Mouse (Mus musculus): ENCODE measurements at regions not wholly inside any gene's neighbourhood (a gene's known extent, or its start where the extent isn't known, plus 50 kb on each side); places are given as distances from the start of the nearest gene placed in this dataset.

GRCm38 (mm10) chr5:101538410-101539253 lies 126.2 kb downstream of the Nkx6-1 start:
- no peaks in the 10 kb centered on the region for H3K9me3 ChIP-seq (replicated peaks)
- DNase-seq (no peak), ATAC-seq (ENCODE audit: low read depth) (peak; percentile 50; the same call in 1 of the 2 replicates)
- H3K9ac ChIP-seq: no peak overlapping the region
- no peak overlapping the region for H3K4me3 ChIP-seq (replicated peaks)
- 0 out of 2 replicates have a peak overlapping the region, but pooled peaks have one; percentile 26 for H3K4me2 ChIP-seq
- peaks cover 6% of the 10 kb centered on the region; the same call in 1 of the 2 replicates for H3K4me1 ChIP-seq (replicated peaks)
- peaks cover 16% of the 10 kb centered on the region for H3K27me3 ChIP-seq
- no peak overlapping the region; the same call in 1 of the 2 replicates for H3K27ac ChIP-seq
- 8% methylated on average over 24 of the region's 24 CpGs for WGBS (ENCODE audit: insufficient replicate concordance)
- H3K36me3 ChIP-seq: no peaks in the 10 kb centered on the region

GRCm38 (mm10) chr5:101537518-101538380 lies 127.0 kb downstream of the Nkx6-1 start:
- DNase-seq (no peak), ATAC-seq (ENCODE audit: low read depth) (no peak)
- Histone ChIP-seq H3K4me3 (replicated peaks) (no peak overlapping the region), H3K4me2 (0 out of 2 replicates have a peak overlapping the region, but pooled peaks have one; percentile 26), H3K36me3 (no peaks in the 10 kb centered on the region), H3K27ac (no peak overlapping the region), H3K9ac (no peak overlapping the region), H3K4me1 (replicated peaks) (peaks cover 6% of the 10 kb centered on the region; the same call in 1 of the 2 replicates), H3K27me3 (peaks cover 16% of the 10 kb centered on the region), H3K9me3 (replicated peaks) (no peaks in the 10 kb centered on the region)
- 27% methylated on average over 23 of the region's 23 CpGs for WGBS (ENCODE audit: insufficient replicate concordance)

DNA sequence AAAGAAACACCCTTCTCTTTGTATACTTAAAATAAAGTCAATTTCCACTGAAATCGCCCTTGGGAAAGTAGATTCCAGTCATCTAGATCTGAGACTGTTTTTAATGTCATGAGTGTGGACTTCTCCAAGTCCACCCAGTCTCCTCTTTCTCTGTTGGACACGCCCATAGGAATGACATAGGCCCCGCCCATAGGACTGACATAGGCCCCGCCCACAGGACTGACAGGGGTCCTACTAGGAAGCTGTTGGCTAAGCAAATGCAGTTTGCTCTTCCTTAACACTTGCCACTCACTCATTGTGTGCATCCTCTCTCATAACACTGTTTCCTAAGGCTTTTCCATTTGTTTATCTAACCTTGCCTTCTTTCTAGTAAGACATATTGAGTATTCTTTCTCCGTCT lies 129.3 kb downstream of the Nkx6-1 start:
- Histone ChIP-seq H3K27ac (no peak overlapping the region), H3K4me2 (no peak overlapping the region), H3K9ac (no peak overlapping the region), H3K4me1 (replicated peaks) (peaks cover 6% of the 10 kb centered on the region; the same call in 1 of the 2 replicates), H3K9me3 (replicated peaks) (no peaks in the 10 kb centered on the region), H3K27me3 (peaks cover 13% of the 10 kb centered on the region), H3K36me3 (no peaks in the 10 kb centered on the region), H3K4me3 (replicated peaks) (no peak overlapping the region)
- 42% methylated on average over 5 of the region's 5 CpGs for WGBS (ENCODE audit: insufficient replicate concordance)
- DNase-seq: no peak
- no peak for ATAC-seq (ENCODE audit: low read depth)

GRCm38 (mm10) chr5:101525346-101525745 lies 139.4 kb downstream of the Nkx6-1 start:
- DNase-seq: no peak
- Histone ChIP-seq H3K27me3 (no peaks in the 10 kb centered on the region), H3K9me3 (replicated peaks) (no peaks in the 10 kb centered on the region), H3K4me3 (replicated peaks) (no peak overlapping the region), H3K4me2 (no peak overlapping the region), H3K9ac (no peak overlapping the region), H3K4me1 (replicated peaks) (no peaks in the 10 kb centered on the region), H3K27ac (no peak overlapping the region), H3K36me3 (no peaks in the 10 kb centered on the region)
- no peak for ATAC-seq (ENCODE audit: low read depth)
- 59% methylated on average over 5 of the region's 5 CpGs for WGBS (ENCODE audit: insufficient replicate concordance)

- no peak overlapping the region for H3K4me2 ChIP-seq
- no peak overlapping the region for H3K9ac ChIP-seq
- H3K27me3 ChIP-seq: no peaks in the 10 kb centered on the region
- 32% methylated on average over 4 of the region's 4 CpGs for WGBS (ENCODE audit: insufficient replicate concordance)
- ATAC-seq (ENCODE audit: low read depth) (no peak), DNase-seq (no peak)
- H3K27ac ChIP-seq: no peak overlapping the region
- no peaks in the 10 kb centered on the region for H3K36me3 ChIP-seq
- H3K4me3 ChIP-seq (replicated peaks): no peak overlapping the region
- H3K4me1 ChIP-seq (replicated peaks): no peaks in the 10 kb centered on the region
- H3K9me3 ChIP-seq (replicated peaks): no peaks in the 10 kb centered on the region
These were observed 140.1 kb downstream of the Nkx6-1 start for GRCm38 (mm10) chr5:101524670-101525069.

DNA sequence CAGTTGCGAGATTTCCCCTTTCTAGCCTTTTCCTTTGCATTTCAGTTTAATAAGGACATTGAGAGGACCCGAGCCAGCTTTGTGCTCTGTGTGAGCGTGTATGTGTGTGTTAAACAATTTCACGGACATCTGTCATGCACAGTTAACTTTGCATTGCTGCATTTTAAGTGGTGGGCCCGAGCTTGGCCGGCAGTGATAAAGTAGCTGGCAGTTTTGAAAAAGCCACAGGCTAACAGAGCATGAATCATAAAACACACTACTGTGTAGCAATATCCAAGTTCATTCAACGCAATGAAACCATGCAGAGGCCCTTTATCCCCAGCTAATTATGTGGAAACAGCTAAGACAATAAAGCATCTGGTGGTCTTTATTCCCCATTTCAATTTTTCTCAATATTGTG lies 140.9 kb downstream of the Nkx6-1 start:
- Histone ChIP-seq H3K27me3 (no peaks in the 10 kb centered on the region), H3K4me1 (replicated peaks) (no peaks in the 10 kb centered on the region)
- WGBS (ENCODE audit: insufficient replicate concordance): 46% methylated on average over 7 of the region's 7 CpGs

DNA sequence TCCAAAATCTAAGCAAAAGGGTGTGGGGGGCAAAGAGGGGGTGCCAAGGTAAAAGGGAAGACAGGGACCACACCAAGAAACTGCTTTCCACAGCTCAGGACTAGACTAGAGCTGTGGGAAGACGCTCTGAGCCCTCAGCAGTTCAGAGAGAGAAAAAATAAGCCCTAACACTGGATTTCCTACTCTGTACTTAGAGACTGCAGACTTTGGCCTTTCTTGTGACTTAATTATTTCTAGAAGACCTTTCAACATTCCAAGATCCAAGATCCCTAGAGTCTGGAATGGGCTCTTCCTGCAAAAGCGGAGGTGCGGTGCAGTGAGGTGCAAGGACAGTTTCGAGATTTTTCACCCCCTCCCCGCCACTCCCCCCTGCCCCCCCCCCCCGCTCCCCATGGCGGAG lies 141.3 kb downstream of the Nkx6-1 start:
- DNase-seq: no peak
- no peaks in the 10 kb centered on the region for H3K9me3 ChIP-seq (replicated peaks)
- no peaks in the 10 kb centered on the region for H3K27me3 ChIP-seq
- H3K4me1 ChIP-seq (replicated peaks): no peaks in the 10 kb centered on the region
- H3K4me2 ChIP-seq: no peak overlapping the region
- WGBS (ENCODE audit: insufficient replicate concordance): 54% methylated on average over 7 of the region's 7 CpGs
- no peak overlapping the region for H3K4me3 ChIP-seq (replicated peaks)
- no peak overlapping the region for H3K9ac ChIP-seq
- no peaks in the 10 kb centered on the region for H3K36me3 ChIP-seq
- no peak for ATAC-seq (ENCODE audit: low read depth)
- no peak overlapping the region for H3K27ac ChIP-seq

More for the DNA sequence above, 140.9 kb downstream of the Nkx6-1 start:
- Histone ChIP-seq H3K9me3 (replicated peaks) (no peaks in the 10 kb centered on the region), H3K27ac (no peak overlapping the region), H3K36me3 (no peaks in the 10 kb centered on the region), H3K9ac (no peak overlapping the region), H3K4me3 (replicated peaks) (no peak overlapping the region), H3K4me2 (no peak overlapping the region)
- DNase-seq: no peak
- no peak for ATAC-seq (ENCODE audit: low read depth)

DNA sequence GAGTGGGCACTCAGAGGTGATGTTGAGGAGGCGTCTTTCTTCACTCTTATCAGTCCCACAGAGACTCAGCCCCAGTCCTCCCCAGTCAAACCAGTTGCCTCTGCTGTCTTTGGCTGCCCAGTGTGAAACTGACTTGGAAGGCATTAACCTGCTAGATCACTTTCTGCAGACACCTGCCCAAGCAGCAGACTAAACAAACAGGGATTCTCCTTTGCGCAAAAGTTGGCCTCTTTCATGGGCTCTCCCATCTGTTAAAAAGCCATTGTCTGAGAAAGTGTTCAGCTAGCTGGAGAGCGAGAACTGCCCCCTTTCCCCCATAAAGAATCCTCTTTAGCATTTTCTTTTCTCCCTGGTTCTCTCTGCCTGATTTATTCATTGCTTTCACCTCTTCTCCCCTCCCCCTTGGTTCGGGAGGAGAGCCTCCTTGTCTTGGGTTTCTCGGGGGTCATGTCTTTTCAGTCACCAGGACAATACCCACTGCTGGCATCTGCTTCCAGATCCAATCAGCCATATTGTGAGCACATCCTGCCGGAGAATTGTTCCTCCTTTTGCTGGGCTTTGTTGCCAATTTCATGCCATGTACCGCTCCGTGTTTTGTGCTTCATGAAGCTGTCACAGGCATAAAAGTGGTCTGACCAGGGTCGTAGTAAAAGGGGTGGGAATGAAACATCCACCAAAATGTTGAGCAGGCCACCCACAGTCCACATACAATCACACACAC lies 143.7 kb downstream of the Nkx6-1 start:
- H3K4me1 ChIP-seq (replicated peaks): no peaks in the 10 kb centered on the region
- ATAC-seq (ENCODE audit: low read depth): no peak
- no peak overlapping the region for H3K9ac ChIP-seq
- H3K27ac ChIP-seq: no peak overlapping the region
- no peaks in the 10 kb centered on the region for H3K36me3 ChIP-seq
- no peaks in the 10 kb centered on the region for H3K27me3 ChIP-seq
- H3K4me2 ChIP-seq: no peak overlapping the region
- DNase-seq: no peak
- no peaks in the 10 kb centered on the region for H3K9me3 ChIP-seq (replicated peaks)
- 45% methylated on average over 9 of the region's 9 CpGs for WGBS (ENCODE audit: insufficient replicate concordance)
- no peak overlapping the region for H3K4me3 ChIP-seq (replicated peaks)

DNA sequence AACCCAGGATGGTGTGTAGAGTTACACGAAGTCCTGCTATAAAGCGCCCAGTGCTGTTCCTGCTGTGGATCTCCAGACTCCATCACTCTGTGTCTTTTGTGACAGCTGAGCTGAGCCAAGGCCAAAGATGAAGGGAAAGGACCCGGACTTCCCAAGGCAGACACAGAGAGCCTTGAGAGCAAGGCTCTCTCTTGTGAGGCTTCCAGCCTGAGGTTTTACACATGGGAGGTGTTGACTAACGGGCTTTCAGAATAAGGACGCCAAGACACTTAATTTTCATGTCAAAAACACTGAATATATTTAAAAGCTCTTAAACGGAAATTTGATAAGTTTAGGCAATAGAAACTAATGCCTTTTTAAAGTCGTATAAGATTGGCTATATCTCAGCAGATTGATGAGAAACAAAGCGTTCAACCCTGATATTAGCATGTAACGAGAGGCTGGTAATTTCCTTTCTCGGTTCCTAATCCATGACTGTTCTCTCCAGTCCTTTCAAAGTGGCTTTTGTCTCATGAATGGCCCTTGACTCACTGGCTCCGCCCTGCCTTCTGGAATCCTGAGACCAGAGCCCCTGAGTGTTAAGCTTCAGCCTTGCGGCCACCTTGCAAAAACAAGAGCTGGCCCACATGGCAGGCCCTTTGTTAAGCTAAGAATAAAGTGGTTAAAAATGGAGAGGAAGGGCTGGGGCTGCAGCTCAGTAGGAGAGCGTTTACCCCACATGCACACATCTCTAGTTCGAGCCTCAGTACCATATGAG lies 145.8 kb downstream of the Nkx6-1 start:
- no peak overlapping the region for H3K27ac ChIP-seq
- DNase-seq (no peak), ATAC-seq (ENCODE audit: low read depth) (no peak)
- no peak overlapping the region for H3K4me3 ChIP-seq (replicated peaks)
- H3K9ac ChIP-seq: no peak overlapping the region
- no peaks in the 10 kb centered on the region for H3K36me3 ChIP-seq
- H3K27me3 ChIP-seq: no peaks in the 10 kb centered on the region
- no peaks in the 10 kb centered on the region for H3K4me1 ChIP-seq (replicated peaks)
- 55% methylated on average over 14 of the region's 14 CpGs for WGBS (ENCODE audit: insufficient replicate concordance)
- no peak overlapping the region for H3K4me2 ChIP-seq
- no peaks in the 10 kb centered on the region for H3K9me3 ChIP-seq (replicated peaks)

GRCm38 (mm10) chr5:101497698-101498048 lies 167.1 kb downstream of the Nkx6-1 start:
- no peak for ATAC-seq (ENCODE audit: low read depth)
- no peak overlapping the region for H3K9ac ChIP-seq
- no peaks in the 10 kb centered on the region for H3K4me1 ChIP-seq (replicated peaks)
- no peak for DNase-seq
- H3K9me3 ChIP-seq (replicated peaks): 0 out of 2 replicates have a peak, but pooled peaks cover 9% of the 10 kb centered on the region
- no peak overlapping the region for H3K27ac ChIP-seq
- H3K27me3 ChIP-seq: no peaks in the 10 kb centered on the region
- H3K36me3 ChIP-seq: no peaks in the 10 kb centered on the region
- H3K4me2 ChIP-seq: no peak overlapping the region
- WGBS (ENCODE audit: insufficient replicate concordance): 82% methylated on average over 14 of the region's 14 CpGs
- no peak overlapping the region for H3K4me3 ChIP-seq (replicated peaks)
